Mouse (Mus musculus): ENCODE measurements around the gene Zkscan2.

- TF ChIP-seq MAX (IDR thresholded peaks at IDR 0.05; ENCODE audit: low read depth) = no peak
- TF ChIP-seq POLR2A (IDR thresholded peaks at IDR 0.05; ENCODE audit: insufficient read length, low read depth) = no peak
- no peak for TF ChIP-seq E2F4 (IDR thresholded peaks at IDR 0.05; ENCODE audit: insufficient read depth)
- TF ChIP-seq USF1 (IDR thresholded peaks at IDR 0.05; ENCODE audit: low read depth) = no peak
- no peak for TF ChIP-seq MYOD1 (IDR thresholded peaks at IDR 0.05; ENCODE audit: control insufficient read depth in 1 of 3, insufficient read length in 2 of 3, low read depth in 2 of 3)
These were observed 3.1 kb upstream of the Zkscan2 start for GRCm38 (mm10) chr7:123503358-123503757.
